ENCODE assay signal across 9 mouse cellular contexts in genomic region chr13:18218566-18219234, GRCm38 (mm10).
DNase-seq lines count a peak whose midpoint lies in the region; ATAC-seq and TF ChIP-seq lines count a peak whose summit lies in the region.
"Had no signal": no experiment of that assay in that cellular context is flagged by ENCODE, and none has a peak within 500 bp of the region (broad histone marks: within the 10 kb centered on the region; RNA-seq: fewer than 3 reads in every experiment).

No protein-coding gene starts in this region.

- whole genome bisulfite sequencing in embryonic facial prominence, embryonic 12.5 days = 6% methylated on average over 22 of the region's 22 CpGs
- 5% methylated on average over 22 of the region's 22 CpGs for WGBS in hindbrain, embryonic 15.5 days
- WGBS in limb, embryonic 14.5 days = 8% methylated on average over 22 of the region's 22 CpGs
- 7% methylated on average over 22 of the region's 22 CpGs for WGBS in stomach, postnatal 0 days

- peak overlapping the region; percentile 32 for H3K4me2 ChIP-seq in embryonic facial prominence, embryonic 12.5 days (replicated peaks)
- peak overlapping the region; percentile 47 for H3K4me2 ChIP-seq in hindbrain, embryonic 15.5 days
- 0 out of 2 replicates have a peak overlapping the region, but pooled peaks have one; percentile 16 for H3K4me2 ChIP-seq in limb, embryonic 14.5 days (replicated peaks; ENCODE audit: low read depth, low read length, severe bottlenecking)
- H3K4me2 ChIP-seq in stomach, postnatal 0 days (replicated peaks; ENCODE audit: low read depth) = 0 out of 2 replicates have a peak overlapping the region, but pooled peaks have one; percentile 15

- no peaks in the 10 kb centered on the region for H3K4me1 ChIP-seq in ES-Bruce4 (ENCODE audit: control insufficient read depth, insufficient read depth, low read length)
- peaks cover 4% of the 10 kb centered on the region; the same call in 1 of the 2 replicates for H3K4me1 ChIP-seq in embryonic facial prominence, embryonic 12.5 days
- H3K4me1 ChIP-seq in hindbrain, embryonic 15.5 days (replicated peaks) = peaks cover 11% of the 10 kb centered on the region
- H3K4me1 ChIP-seq in limb, embryonic 14.5 days (ENCODE audit: control insufficient read depth, insufficient read depth, low read length) = no peaks in the 10 kb centered on the region
- H3K4me1 ChIP-seq in stomach, postnatal 0 days (replicated peaks; ENCODE audit: control insufficient read depth, insufficient read depth) = no peaks in the 10 kb centered on the region

- no peak overlapping the region for H3K27ac ChIP-seq in ES-Bruce4 (ENCODE audit: insufficient read depth, low read length)
- no peak overlapping the region for H3K27ac ChIP-seq in embryonic facial prominence, embryonic 12.5 days
- 0 out of 2 replicates have a peak overlapping the region, but pooled peaks have one; percentile 39 for H3K27ac ChIP-seq in hindbrain, embryonic 15.5 days (replicated peaks)
- H3K27ac ChIP-seq in limb, embryonic 14.5 days (replicated peaks; ENCODE audit: low read depth, low read length) = no peak overlapping the region
- no peak overlapping the region for H3K27ac ChIP-seq in stomach, postnatal 0 days (replicated peaks)

- TF ChIP-seq EP300 in ES-Bruce4 (IDR thresholded peaks at IDR 0.05; ENCODE audit: insufficient read depth, low read depth, low read length) = no peak
- TF ChIP-seq EP300 in stomach, postnatal 0 days (optimal IDR thresholded peaks at IDR 0.05) = no peak

- peak; percentile 91 for ATAC-seq in frontal cortex, adult (ENCODE audit: low TSS enrichment)
- peak; percentile 83; the same call in 1 of the 2 replicates for ATAC-seq in embryonic facial prominence, embryonic 12.5 days (ENCODE audit: insufficient number of reproducible peaks, insufficient read depth, low FRiP score, low TSS enrichment)
- peak; percentile 93 for ATAC-seq in hindbrain, embryonic 15.5 days (ENCODE audit: low FRiP score, low read depth)
- no peak for ATAC-seq in limb, embryonic 14.5 days (ENCODE audit: low FRiP score, low read depth)
- ATAC-seq in stomach, postnatal 0 days (ENCODE audit: low FRiP score, low TSS enrichment) = 0 out of 2 replicates have a peak, but pooled peaks have one; percentile 57

- no peaks in the 10 kb centered on the region for H3K9me3 ChIP-seq in ES-Bruce4 (replicated peaks; ENCODE audit: control insufficient read depth, insufficient read depth, low read length, poor library complexity, severe bottlenecking)
- no peaks in the 10 kb centered on the region for H3K9me3 ChIP-seq in embryonic facial prominence, embryonic 12.5 days
- no peaks in the 10 kb centered on the region for H3K9me3 ChIP-seq in hindbrain, embryonic 15.5 days
- H3K9me3 ChIP-seq in limb, embryonic 14.5 days (ENCODE audit: control insufficient read depth, low read length) = no peaks in the 10 kb centered on the region
- H3K9me3 ChIP-seq in stomach, postnatal 0 days (ENCODE audit: control insufficient read depth, low read length) = no peaks in the 10 kb centered on the region

- no peaks in the 10 kb centered on the region for H3K36me3 ChIP-seq in ES-Bruce4 (ENCODE audit: control insufficient read depth, insufficient read depth, low read length, poor library complexity, severe bottlenecking)
- H3K36me3 ChIP-seq in embryonic facial prominence, embryonic 12.5 days = no peaks in the 10 kb centered on the region
- H3K36me3 ChIP-seq in hindbrain, embryonic 15.5 days = no peaks in the 10 kb centered on the region
- H3K36me3 ChIP-seq in limb, embryonic 14.5 days (ENCODE audit: control insufficient read depth, insufficient read depth, low read length) = no peaks in the 10 kb centered on the region
- H3K36me3 ChIP-seq in stomach, postnatal 0 days (ENCODE audit: control insufficient read depth, insufficient read depth, low read length) = no peaks in the 10 kb centered on the region

- no peak for TF ChIP-seq POLR2A in ES-Bruce4 (IDR thresholded peaks at IDR 0.05; ENCODE audit: insufficient read depth, low read length)
- no peak for TF ChIP-seq POLR2A in limb, embryonic 14.5 days (IDR thresholded peaks at IDR 0.05; ENCODE audit: borderline replicate concordance, extremely low read depth, insufficient read depth, insufficient read length)

- no peak for DNase-seq in frontal cortex, postnatal 25 days (ENCODE audit: low spot score in 2 of 2)
- peak; percentile 11 for DNase-seq in limb, embryonic 14.5 days (ENCODE audit: low spot score)
- peak; percentile 46 for DNase-seq in stomach, postnatal 0 days (ENCODE audit: low spot score)
- no peak for DNase-seq in spleen, postnatal 10 days (ENCODE audit: low spot score in 2 of 2)

- no peak overlapping the region for H3K4me3 ChIP-seq in ES-Bruce4 (ENCODE audit: low read depth, low read length)
- no peak overlapping the region for H3K4me3 ChIP-seq in embryonic facial prominence, embryonic 12.5 days
- H3K4me3 ChIP-seq in hindbrain, embryonic 15.5 days = peak overlapping the region; percentile 16
- no peak overlapping the region for H3K4me3 ChIP-seq in limb, embryonic 14.5 days (replicated peaks; ENCODE audit: low read length)
- H3K4me3 ChIP-seq in stomach, postnatal 0 days (ENCODE audit: low read depth, low read length) = no peak overlapping the region

- TF ChIP-seq CTCF in ES-Bruce4 (IDR thresholded peaks at IDR 0.05; ENCODE audit: low read depth, low read length) = no peak
- TF ChIP-seq CTCF in stomach, postnatal 0 days (IDR thresholded peaks at IDR 0.05; ENCODE audit: low read depth) = peak; percentile 54

- no peaks in the 10 kb centered on the region; the same call in 1 of the 2 replicates for H3K27me3 ChIP-seq in ES-Bruce4 (ENCODE audit: control insufficient read depth, insufficient read depth, low read length, poor library complexity, severe bottlenecking)
- H3K27me3 ChIP-seq in embryonic facial prominence, embryonic 12.5 days = peaks cover 14% of the 10 kb centered on the region; the same call in 1 of the 2 replicates
- H3K27me3 ChIP-seq in hindbrain, embryonic 15.5 days = 0 out of 2 replicates have a peak, but pooled peaks cover 4% of the 10 kb centered on the region
- H3K27me3 ChIP-seq in limb, embryonic 14.5 days (ENCODE audit: control insufficient read depth, insufficient read depth, low read length) = no peaks in the 10 kb centered on the region
- no peaks in the 10 kb centered on the region for H3K27me3 ChIP-seq in stomach, postnatal 0 days (ENCODE audit: control insufficient read depth, insufficient read depth, low read length)
- H3K27me3 ChIP-seq: CH12.LX had no signal

- peak overlapping the region; percentile 15; the same call in 1 of the 2 replicates for H3K9ac ChIP-seq in ES-Bruce4 (ENCODE audit: low read depth, poor library complexity, severe bottlenecking)
- H3K9ac ChIP-seq in embryonic facial prominence, embryonic 12.5 days = no peak overlapping the region
- H3K9ac ChIP-seq in hindbrain, embryonic 15.5 days = peak overlapping the region; percentile 18
- no peak overlapping the region; the same call in 1 of the 2 replicates for H3K9ac ChIP-seq in limb, embryonic 14.5 days (ENCODE audit: low read depth, low read length, severe bottlenecking)
- no peak overlapping the region for H3K9ac ChIP-seq in stomach, postnatal 0 days (ENCODE audit: low read length)

Comparison
In these comparisons a context has a peak if more than half of its experiments do, and no peak if none do; other contexts are left out.
1. DNase-seq: peak in limb, embryonic 14.5 days (single experiment) and stomach, postnatal 0 days (single experiment); none in frontal cortex, postnatal 25 days (0 of 2) and spleen, postnatal 10 days (0 of 2).
2. H3K9ac ChIP-seq: peak in ES-Bruce4 (single experiment) and hindbrain, embryonic 15.5 days (single experiment); none in embryonic facial prominence, embryonic 12.5 days (single experiment), limb, embryonic 14.5 days (single experiment) and stomach, postnatal 0 days (single experiment).
3. Peak in every context shown above with its lines, with median percentiles within 50 percentile points of each other: H3K4me2 ChIP-seq.